Mouse (Mus musculus): ENCODE measurements at regions not wholly inside any gene's neighbourhood (a gene's known extent, or its start where the extent isn't known, plus 50 kb on each side); places are given as distances from the start of the nearest gene placed in this dataset.

DNA sequence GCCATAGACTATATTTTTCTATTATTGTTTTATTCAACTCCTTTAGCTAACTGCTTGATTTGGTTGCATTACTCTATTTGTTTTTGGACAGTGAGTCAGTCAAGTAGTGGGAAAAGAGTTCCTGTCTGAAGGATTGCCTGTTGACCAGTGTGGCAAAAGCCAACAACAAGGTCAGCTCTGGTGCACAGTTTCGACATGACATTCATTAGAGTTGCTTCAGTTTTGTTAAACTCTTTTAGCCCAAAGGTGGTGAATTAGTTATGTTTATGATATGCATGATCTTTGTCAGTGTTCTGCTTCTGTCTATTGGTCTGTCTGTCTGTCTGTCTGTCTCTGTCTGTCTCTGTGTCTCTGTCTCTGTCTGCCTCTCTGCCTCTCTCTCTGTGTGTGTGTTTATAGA lies 79.1 kb upstream of the Gnai1 start:
- Histone ChIP-seq H3K9me3 (ENCODE audit: control insufficient read depth, low read length) (no peaks in the 10 kb centered on the region), H3K4me1 (ENCODE audit: control insufficient read depth, insufficient read depth, low read length) (no peaks in the 10 kb centered on the region), H3K4me3 (ENCODE audit: low read depth, low read length) (no peak overlapping the region), H3K9ac (ENCODE audit: low read length) (no peak overlapping the region), H3K36me3 (ENCODE audit: control insufficient read depth, insufficient read depth, low read length) (no peaks in the 10 kb centered on the region), H3K4me2 (ENCODE audit: low read depth, severe bottlenecking) (no peak overlapping the region), H3K27ac (replicated peaks; ENCODE audit: low read depth, low read length) (no peak overlapping the region), H3K27me3 (ENCODE audit: control insufficient read depth, insufficient read depth, low read length) (no peaks in the 10 kb centered on the region)
- no peak for DNase-seq (ENCODE audit: low spot score)
- no peak for ATAC-seq (ENCODE audit: insufficient number of reproducible peaks, low FRiP score, low TSS enrichment, low read depth)
- WGBS = 80% methylated on average over 1 of the region's 1 CpGs

DNA sequence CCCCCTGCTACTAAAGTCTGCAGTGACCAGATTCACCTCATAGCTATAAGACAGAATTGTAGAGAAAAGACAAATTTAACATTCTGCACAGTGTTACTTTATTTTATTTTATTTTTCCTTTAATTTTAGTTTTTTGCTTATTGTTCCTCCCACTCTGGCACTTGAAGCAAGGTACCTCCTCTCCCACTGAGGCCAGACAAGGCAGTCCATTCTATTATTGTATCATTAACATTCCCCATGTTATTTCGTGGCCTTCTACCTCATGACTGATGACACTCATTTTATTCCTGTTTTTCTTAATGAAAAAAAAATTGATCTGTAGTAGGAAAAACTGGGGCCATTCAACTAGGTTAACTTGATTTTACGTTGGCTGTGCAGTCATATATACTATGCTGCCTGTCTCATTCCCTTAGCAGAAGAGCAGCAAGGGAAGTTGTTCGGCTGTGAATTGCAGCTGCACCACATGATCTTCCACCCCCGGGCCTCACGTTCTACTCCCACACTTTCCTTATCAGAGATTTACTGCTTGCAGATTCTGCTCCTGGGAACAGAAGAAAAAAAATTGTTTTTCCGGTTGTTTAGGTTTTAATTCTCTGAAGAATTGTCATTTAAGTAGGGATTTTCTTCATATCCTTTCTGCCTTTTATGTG lies 76.1 kb upstream of the Gnai1 start:
- H3K9me3 ChIP-seq (ENCODE audit: control insufficient read depth, low read length) = no peaks in the 10 kb centered on the region
- H3K4me1 ChIP-seq (ENCODE audit: control insufficient read depth, insufficient read depth, low read length) = no peaks in the 10 kb centered on the region
- H3K4me3 ChIP-seq (ENCODE audit: low read depth, low read length) = no peak overlapping the region
- no peak overlapping the region for H3K27ac ChIP-seq (replicated peaks; ENCODE audit: low read depth, low read length)
- no peaks in the 10 kb centered on the region for H3K27me3 ChIP-seq (ENCODE audit: control insufficient read depth, insufficient read depth, low read length)
- ATAC-seq (ENCODE audit: insufficient number of reproducible peaks, low FRiP score, low TSS enrichment, low read depth) = no peak
- H3K9ac ChIP-seq (ENCODE audit: low read length) = no peak overlapping the region
- WGBS = 60% methylated on average over 6 of the region's 6 CpGs
- DNase-seq (ENCODE audit: low spot score) = no peak
- H3K4me2 ChIP-seq (ENCODE audit: low read depth, severe bottlenecking) = no peak overlapping the region
- no peaks in the 10 kb centered on the region for H3K36me3 ChIP-seq (ENCODE audit: control insufficient read depth, insufficient read depth, low read length)

DNA sequence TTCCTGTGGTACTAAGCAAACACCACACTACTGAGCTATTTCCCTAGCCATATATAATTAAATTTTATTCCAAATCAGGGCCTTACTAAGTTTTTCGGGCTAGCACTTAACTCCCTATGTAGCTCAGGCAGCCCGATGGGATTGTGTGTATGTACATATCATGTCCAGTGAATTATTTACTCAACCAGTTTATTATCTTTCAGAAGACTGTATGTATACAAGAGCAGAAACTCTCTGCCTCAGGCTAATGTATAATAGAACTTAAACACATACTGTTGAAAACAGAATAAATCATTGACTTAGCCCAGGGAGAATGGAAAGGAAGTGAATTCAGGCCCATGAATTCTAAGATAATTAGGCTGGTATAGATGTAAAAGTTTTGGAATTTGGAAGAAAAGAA lies 74.1 kb upstream of the Gnai1 start:
- DNase-seq (ENCODE audit: low spot score) (no peak), ATAC-seq (ENCODE audit: insufficient number of reproducible peaks, low FRiP score, low TSS enrichment, low read depth) (no peak)
- Histone ChIP-seq H3K4me2 (ENCODE audit: low read depth, severe bottlenecking) (no peak overlapping the region), H3K4me1 (ENCODE audit: control insufficient read depth, insufficient read depth, low read length) (no peaks in the 10 kb centered on the region), H3K36me3 (ENCODE audit: control insufficient read depth, insufficient read depth, low read length) (no peaks in the 10 kb centered on the region), H3K9me3 (ENCODE audit: control insufficient read depth, low read length) (no peaks in the 10 kb centered on the region), H3K4me3 (ENCODE audit: low read depth, low read length) (no peak overlapping the region), H3K27ac (replicated peaks; ENCODE audit: low read depth, low read length) (no peak overlapping the region), H3K9ac (ENCODE audit: low read length) (no peak overlapping the region), H3K27me3 (ENCODE audit: control insufficient read depth, insufficient read depth, low read length) (no peaks in the 10 kb centered on the region)
- WGBS = 88% methylated on average over 2 of the region's 2 CpGs

DNA sequence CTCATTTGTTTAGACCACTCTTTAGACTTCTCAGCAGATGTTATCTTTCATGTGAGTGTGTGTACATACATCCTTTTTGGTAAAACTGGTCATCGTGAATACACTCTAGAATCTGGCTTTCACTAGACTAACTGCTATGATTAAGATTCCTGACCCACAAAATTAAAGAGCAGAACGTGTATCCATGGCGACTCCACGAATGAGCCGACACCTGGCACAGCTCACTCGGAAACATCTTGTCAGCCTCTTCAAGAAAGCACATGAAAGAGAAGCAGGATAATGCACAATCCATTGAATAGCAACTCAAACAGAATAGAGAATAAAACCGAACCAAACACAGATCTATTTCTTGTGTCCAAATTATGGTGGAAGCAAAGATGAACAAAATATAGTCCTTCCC lies 73.1 kb upstream of the Gnai1 start:
- no peak overlapping the region for H3K4me3 ChIP-seq (ENCODE audit: low read depth, low read length)
- no peaks in the 10 kb centered on the region for H3K36me3 ChIP-seq (ENCODE audit: control insufficient read depth, insufficient read depth, low read length)
- H3K9me3 ChIP-seq (ENCODE audit: control insufficient read depth, low read length) = no peaks in the 10 kb centered on the region
- no peak for ATAC-seq (ENCODE audit: insufficient number of reproducible peaks, low FRiP score, low TSS enrichment, low read depth)
- H3K9ac ChIP-seq (ENCODE audit: low read length) = no peak overlapping the region
- no peak for DNase-seq (ENCODE audit: low spot score)
- H3K4me1 ChIP-seq (ENCODE audit: control insufficient read depth, insufficient read depth, low read length) = no peaks in the 10 kb centered on the region
- no peak overlapping the region for H3K4me2 ChIP-seq (ENCODE audit: low read depth, severe bottlenecking)
- WGBS = 81% methylated on average over 7 of the region's 7 CpGs
- H3K27me3 ChIP-seq (ENCODE audit: control insufficient read depth, insufficient read depth, low read length) = no peaks in the 10 kb centered on the region
- H3K27ac ChIP-seq (replicated peaks; ENCODE audit: low read depth, low read length) = no peak overlapping the region

DNA sequence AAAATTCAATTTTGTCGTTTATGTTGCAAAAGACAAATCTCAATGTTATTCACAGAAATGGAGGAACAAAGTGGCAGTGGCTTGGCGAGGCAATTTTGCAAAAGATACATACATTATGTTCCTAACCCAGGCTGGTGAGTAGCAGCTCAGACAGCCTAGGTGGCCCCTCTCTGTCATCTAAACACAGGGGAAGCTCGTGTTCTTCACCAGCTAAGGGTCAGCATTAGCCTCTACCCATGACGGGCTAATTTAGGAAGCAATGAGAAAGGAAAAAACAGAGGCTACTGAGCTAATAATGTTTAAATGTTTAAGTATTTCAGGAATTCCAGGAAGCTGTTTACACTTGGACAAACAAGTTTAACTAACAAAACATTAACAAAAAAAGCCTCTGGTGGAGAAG lies 64.9 kb upstream of the Gnai1 start:
- 59% methylated on average over 4 of the region's 4 CpGs for WGBS
- no peaks in the 10 kb centered on the region for H3K9me3 ChIP-seq (ENCODE audit: control insufficient read depth, low read length)
- H3K27ac ChIP-seq (replicated peaks; ENCODE audit: low read depth, low read length) = no peak overlapping the region
- H3K9ac ChIP-seq (ENCODE audit: low read length) = no peak overlapping the region
- H3K4me2 ChIP-seq (ENCODE audit: low read depth, severe bottlenecking) = no peak overlapping the region
- no peaks in the 10 kb centered on the region for H3K36me3 ChIP-seq (ENCODE audit: control insufficient read depth, insufficient read depth, low read length)
- H3K4me3 ChIP-seq (ENCODE audit: low read depth, low read length) = no peak overlapping the region
- H3K4me1 ChIP-seq (ENCODE audit: control insufficient read depth, insufficient read depth, low read length) = no peaks in the 10 kb centered on the region
- DNase-seq (ENCODE audit: low spot score) (no peak), ATAC-seq (ENCODE audit: insufficient number of reproducible peaks, low FRiP score, low TSS enrichment, low read depth) (no peak)
- no peaks in the 10 kb centered on the region for H3K27me3 ChIP-seq (ENCODE audit: control insufficient read depth, insufficient read depth, low read length)

DNA sequence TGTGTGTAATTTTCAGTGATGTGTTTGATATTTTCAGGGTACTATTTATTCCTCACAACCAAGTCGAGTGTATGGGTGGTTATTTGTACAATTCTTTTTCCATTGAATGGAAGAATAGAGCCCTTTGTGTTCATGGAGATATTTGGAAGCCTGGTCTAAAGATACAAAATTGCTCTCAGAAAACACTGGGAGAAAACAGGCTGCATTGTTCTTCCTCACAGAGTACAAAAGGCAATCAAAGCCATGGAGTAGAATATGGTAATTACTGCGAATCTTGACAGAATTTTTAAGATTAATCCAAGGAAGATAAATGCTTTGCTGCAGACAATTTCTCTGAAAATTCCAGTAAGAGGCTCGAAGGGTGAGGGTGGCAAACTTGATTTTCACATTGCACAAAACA lies 54.7 kb upstream of the Gnai1 start:
- no peaks in the 10 kb centered on the region for H3K4me1 ChIP-seq (ENCODE audit: control insufficient read depth, insufficient read depth, low read length)
- H3K4me2 ChIP-seq (ENCODE audit: low read depth, severe bottlenecking) = no peak overlapping the region
- ATAC-seq (ENCODE audit: insufficient number of reproducible peaks, low FRiP score, low TSS enrichment, low read depth) (no peak), DNase-seq (ENCODE audit: low spot score) (no peak)
- no peaks in the 10 kb centered on the region for H3K27me3 ChIP-seq (ENCODE audit: control insufficient read depth, insufficient read depth, low read length)
- 62% methylated on average over 3 of the region's 3 CpGs for WGBS
- no peaks in the 10 kb centered on the region for H3K36me3 ChIP-seq (ENCODE audit: control insufficient read depth, insufficient read depth, low read length)
- no peaks in the 10 kb centered on the region for H3K9me3 ChIP-seq (ENCODE audit: control insufficient read depth, low read length)
- H3K27ac ChIP-seq (replicated peaks; ENCODE audit: low read depth, low read length) = no peak overlapping the region
- H3K9ac ChIP-seq (ENCODE audit: low read length) = no peak overlapping the region
- H3K4me3 ChIP-seq (ENCODE audit: low read depth, low read length) = no peak overlapping the region
